Mouse (Mus musculus) G1E-ER4 (cell line): ENCODE measurements around the gene Pla2g12b. TPM values are rescaled to one million over a fixed set of nuclear protein-coding genes. Genes with fewer than 3 reads are reported as not detected.
"Not testable (repeated sequence)": the region's sequence is repeated elsewhere in the genome, so short reads cannot be mapped to it uniquely, and the experiment has no call there.

Experiments
- GATA1 ChIP-seq: IDR thresholded peaks from one replicate; pipeline ENCODE4 v1.8.0; 2012; ENCODE audit warnings: low read length, inconsistent platforms
- polyA plus RNA-seq: library from polyadenylated mRNA; stranded (reverse); fragments of >175 nt; gene quantifications from 2 replicates; pipeline ENCODE4 v1.2.3, GENCODE M21; 2012

Pla2g12b gene
- polyA plus RNA-seq, 1 experiment = not detected

DNA sequence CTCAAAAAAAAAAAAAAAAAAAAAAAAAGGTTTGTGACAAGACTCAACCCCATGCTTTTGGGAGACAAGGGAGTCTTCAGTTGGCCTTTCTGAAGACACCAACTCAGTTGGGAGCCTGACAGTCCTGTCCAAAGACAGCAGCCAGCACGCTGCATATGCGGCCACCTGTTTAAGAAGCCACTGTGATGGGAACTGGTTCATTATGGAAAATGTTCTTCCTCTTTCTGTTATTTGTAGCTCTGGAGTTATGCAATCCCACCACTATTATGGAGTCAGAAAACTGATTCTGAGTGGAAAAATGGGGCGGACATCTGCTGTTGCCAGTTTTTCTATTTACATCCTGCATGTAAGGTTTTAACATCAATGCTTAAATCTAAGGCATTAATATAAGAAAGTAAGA, 13.8 kb upstream of the Pla2g12b start:
- TF ChIP-seq GATA1 = no peak

DNA sequence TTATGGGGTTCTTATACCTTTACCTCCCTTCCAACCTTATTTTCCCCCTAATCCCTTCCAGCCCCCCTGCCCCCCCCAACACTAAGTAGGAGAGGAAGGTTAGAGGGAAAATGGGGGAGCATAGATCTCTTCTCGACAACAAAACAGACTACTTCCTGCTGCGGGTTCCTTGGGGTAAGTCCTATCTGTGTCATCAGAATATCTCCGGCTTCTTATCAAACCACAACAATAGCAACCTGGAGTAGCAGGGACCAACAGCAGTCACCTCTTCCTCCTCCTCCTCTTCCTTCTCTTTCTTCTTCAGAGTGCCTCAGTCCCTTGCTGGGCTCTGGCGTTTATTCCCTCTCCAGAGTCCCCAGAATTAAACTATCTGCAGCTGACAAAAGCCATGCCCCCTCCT, 11.6 kb upstream of the Pla2g12b start:
- peak; percentile 18 for TF ChIP-seq GATA1

DNA sequence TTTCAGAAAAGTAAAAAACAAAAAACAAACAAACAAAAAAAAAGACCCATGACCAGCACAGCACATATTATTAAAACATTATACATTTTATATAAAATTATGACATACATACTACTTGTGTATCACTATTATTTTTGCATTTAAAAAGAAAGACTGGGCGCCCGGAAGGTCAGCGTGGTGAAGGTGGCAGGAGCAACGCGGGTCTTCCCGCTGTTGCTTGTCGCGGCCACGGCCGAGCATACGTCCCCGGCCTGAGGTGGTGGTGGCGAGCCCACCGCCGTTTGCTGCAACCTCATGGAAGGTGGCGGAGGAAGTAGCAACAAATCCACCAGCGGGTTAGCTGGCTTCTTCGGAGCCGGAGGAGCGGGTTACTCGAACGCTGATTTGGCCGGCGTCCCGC, 8.0 kb upstream of the Pla2g12b start, which contains the start of gene Gm10273:
Gm10273 (plus strand) TSS at position 172 of the 400 bp plus-strand sequence.
- TF ChIP-seq GATA1 = not testable (repeated sequence)

DNA sequence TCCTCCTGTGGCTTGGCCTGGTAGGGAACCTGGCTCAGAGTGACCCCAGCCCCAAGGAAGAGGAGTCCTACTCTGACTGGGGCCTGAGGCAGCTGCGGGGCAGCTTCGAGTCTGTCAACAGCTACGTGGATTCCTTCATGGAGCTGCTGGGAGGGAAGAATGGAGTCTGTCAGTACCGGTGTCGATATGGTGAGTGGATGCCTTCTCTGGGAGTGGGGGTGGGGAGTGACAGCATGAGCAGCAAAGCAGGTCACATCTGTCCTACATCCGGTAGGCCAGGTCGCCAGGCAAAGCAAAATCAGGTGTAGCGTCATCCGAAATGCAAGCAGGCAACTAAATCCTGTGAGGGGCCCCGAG, 311 bp downstream of the Pla2g12b start:
- no peak for TF ChIP-seq GATA1

DNA sequence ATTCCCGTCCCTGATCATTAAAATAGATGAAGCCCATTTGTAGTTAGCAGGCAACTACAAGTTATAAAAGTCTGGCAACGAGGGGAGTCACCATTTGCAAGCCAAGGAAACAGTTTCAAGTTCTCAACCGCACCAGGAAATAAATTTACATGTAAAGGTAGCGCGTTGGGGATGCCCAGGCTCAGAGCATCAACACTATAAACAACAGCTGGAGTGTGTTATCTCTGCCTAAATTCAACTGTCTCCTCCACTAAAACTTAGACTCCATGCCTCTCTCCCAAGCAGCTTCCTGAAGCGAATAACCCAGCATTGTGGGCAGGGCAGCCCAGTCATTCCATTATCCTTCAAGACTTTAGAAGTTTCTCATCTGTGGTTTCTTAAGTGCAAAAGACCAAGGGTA, 5.0 kb downstream of the Pla2g12b start:
- TF ChIP-seq GATA1 = no peak

DNA sequence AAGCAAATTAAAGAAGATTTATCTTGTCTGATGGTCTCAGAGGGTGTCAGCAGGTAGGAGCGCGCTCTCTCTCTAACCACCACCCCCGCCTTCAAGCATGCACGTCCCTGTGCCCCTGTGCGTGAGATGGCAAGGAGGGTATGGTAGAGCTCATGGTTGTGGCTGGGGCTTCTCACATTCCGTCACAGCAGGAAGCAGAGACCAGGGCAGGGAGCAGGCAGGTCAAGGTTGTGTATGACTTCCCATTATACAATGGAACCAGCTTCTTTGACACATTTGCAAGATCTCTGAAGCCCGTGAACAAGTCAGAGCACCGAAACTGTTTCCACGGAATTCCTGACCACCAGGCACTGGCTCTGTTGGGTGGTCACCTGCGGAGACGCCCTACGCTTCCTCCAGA, 6.8 kb downstream of the Pla2g12b start:
- TF ChIP-seq GATA1 = no peak

DNA sequence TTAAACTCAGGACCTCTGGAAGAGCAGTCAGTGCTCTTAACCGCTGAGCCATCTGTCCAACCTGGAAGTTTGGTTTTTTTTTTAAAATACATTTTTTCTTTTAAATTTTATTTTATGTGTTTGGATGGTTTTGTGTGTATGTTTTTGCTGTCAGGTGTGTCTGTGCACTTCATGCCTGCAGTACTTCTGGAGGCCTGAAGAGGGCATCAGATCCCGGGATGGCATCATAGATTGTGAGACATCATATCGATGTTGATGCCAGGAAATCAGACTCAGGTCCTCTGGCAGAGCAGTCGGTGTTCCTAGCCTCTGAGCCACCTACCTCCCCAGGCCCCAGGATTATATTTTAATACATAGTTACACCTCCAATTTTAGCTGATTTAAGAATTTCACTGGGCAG, 10.3 kb downstream of the Pla2g12b start:
- TF ChIP-seq GATA1 = no peak

DNA sequence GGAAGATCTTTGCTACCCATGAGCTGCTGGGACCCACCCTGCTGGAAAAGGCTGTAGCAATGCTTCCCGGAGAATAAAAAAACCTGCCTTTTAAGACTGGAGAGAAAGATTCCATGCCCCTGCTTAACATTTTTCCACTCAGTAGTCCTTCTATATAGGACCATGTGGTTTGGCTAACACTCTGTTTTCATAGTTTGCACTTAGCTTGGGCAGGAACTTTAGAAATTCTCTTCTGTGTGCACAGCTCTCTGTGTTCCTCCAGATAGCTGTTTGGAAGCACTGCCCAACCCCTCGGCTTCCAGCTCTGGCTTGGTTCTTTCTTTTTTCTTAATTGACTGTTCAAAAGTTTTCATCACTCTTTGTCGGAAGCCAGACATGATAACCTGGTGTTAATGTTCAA, 13.2 kb downstream of the Pla2g12b start:
- TF ChIP-seq GATA1 = no peak

DNA sequence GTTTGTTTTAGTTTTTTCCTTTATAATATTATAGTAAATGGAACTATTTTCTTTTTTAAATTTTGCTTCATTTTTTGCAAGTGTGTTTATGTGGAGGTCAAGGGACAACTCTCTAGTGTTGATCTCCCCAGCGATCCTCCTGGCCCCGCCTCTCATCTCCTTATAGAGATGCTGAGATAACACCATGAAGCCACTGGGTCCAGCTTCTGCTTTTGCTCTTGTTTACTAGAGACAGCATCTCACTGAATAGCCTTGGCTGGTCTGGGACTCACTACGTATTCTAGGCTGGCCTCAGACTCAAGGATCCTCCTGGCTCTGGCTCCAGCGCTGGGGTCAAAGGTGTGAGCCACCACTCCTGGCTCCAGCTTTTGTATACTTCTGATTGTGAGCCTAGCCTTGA, 16.1 kb downstream of the Pla2g12b start:
- TF ChIP-seq GATA1 = no peak

DNA sequence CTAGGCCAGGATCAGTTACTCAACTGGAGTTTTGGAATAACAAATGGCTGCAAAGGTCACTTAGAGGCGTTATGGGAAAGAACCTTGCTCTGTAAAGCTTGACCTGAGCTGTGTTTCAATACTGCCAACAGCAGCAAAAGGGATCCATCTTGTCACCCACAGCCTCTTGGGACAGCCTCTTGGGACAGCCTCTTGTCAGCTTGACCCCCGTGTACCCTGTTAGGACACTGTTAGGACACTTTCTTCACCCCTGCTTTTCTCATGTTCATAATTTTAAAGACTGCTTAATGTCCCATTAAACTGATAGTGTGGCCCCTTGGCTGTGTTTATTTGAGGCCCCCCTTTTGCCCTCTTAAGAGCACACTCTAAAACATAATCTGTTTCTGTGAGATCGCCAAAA, 21.0 kb downstream of the Pla2g12b start:
- no peak for TF ChIP-seq GATA1

DNA sequence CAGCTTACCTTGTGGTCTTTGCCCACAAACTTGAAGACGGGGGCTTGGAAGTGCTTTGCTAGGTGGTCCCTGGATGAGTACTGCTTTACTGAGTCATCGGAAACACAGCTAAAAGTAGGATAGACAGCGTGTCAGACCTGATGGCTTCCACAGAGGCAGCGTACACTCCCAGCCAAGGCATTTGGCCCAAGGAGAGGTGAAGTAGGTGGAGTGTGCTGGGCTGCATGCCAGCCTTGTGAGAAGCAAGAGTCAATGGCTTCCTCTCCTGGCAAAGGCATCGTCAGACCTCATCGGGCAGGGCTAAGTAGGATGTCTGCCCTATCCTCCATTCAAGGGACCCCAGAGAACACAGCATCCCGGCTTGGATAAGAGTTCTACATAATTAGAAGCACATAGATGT, 21.9 kb downstream of the Pla2g12b start:
- no peak for TF ChIP-seq GATA1

DNA sequence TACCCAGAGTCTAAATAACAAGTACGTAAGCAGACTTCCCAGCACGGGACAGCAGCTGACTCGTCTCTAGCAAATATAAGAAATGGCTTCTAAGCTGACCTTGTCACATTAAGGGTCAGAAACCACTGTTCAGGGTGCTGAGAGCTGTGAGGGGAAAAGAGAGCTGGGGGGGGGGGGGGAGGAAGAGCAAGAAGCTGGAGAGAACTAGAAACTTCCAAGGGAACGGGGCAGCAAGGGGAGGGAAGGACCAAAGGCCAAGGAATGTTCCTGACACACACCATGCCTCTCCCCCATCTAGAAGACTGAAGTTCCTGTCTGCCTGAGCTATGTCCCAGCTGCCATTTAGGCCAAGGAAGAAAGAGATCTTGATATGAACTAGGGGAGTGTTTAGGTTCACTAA, 22.9 kb downstream of the Pla2g12b start:
- no peak for TF ChIP-seq GATA1

DNA sequence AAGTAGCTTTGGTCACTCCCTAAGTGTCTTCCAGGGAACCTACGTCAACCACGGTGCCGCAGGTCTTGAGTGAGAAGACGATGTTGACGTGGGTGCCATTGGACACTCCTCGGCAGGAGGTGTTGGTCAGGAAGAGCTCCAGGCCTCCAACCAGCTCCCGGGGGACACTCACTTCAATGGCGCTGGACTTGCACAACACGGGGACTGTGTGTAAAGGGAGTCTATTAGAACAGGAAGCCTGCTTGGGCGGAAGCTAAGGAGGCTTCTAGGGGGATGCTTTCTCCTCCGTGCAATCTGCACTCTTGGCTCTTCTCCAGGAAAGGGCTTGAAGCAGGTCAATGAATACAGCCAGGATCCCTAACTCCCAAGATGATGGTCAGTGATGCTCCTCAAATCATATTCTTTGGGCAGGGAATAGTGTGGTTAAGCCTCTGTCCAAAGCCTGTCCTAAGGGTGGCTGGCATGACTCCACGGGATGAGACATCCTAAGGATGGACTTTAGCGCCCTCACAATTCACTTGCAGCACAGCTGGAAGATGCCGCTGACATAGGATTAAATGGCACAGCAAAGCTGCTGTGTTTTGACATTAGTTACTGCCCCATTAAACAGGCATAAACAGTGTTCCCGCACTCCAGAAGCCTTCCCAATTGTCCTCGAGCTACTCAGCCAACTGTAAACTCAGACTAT, 26.1 kb downstream of the Pla2g12b start:
- TF ChIP-seq GATA1 = no peak

DNA sequence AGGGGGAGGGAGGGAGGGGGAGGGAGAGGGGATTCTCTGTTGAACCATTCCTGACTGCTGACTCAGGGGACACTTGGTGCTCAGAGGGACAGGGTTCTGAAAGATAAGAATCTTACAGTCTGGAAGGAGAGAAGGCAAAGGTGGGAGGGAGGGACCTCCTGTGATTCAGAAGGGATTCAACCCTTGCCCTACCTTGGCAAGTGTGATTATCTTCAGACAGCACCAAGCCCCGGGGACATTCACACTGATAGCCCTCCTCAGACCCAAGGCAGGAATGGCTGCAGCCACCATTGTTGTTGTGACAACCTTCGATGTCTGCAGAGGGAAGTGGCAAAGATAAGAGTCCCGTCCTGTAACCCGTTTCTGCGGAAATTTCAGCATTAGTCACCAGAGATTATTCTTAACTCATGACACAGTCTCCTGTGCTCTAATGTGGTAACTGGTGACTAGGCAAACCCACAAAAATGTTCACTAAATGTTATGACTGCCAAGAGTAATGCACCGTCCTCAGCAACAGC, 27.3 kb downstream of the Pla2g12b start:
- peak; percentile 30 for TF ChIP-seq GATA1

DNA sequence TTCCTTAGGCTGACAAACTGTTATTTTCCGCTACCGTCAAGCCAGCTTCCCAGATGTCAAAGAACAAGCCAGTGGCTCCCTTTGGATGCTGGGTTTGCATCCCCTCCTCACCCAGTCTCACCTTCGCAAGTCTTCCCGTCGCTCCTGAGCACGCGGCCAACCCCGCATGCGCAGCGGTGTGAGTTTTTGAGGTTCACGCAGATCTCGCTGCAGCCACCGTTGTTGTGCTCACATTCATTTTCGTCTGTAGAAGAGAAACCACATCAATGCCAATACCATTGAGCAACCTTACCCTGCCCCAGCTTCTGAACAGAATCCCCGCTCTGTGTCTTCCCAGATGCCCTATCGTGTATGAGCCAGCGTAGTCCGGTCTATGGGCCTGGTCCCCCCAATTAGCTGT, 32.3 kb downstream of the Pla2g12b start:
- no peak for TF ChIP-seq GATA1

DNA sequence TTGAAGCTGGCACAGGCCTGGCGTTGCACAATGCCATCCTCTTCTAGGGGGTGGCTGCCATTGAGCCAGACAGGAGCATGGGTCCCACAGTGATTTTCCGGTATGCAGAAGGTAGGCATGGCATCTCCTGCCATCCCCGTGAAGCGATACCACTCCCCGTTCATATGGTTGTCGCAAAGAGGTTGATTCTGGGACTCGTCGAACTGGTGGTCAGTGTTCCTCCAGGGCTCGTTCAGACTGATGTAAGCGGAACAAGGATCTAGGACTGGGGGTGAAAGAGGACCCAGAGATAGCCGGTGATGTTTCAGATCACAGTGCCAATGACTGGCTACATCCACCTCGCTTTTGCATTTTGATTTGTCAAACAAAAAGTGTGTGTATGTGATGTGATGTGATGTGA, 35.2 kb downstream of the Pla2g12b start:
- TF ChIP-seq GATA1 = no peak

DNA sequence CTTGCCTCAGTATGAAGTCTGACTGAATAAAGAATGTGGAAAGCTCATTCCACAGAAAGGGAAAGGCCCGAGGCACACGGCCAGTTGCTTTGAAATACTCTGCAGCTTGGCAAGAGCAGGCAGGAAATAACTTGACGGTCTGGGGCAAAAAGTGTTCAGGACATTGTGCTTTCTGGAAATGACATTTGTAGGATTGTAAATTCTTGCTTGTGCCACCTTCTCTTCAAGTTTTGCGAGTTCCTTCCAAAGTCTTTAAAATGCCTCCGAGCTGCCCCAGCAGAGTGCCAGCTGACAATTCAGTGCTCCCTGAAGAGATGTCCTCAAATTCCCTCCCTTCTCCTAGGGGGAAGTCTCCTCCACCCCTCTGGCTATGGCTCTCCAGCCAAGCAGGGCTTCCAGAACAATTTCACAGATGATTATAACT, 36.1 kb downstream of the Pla2g12b start:
- no peak for TF ChIP-seq GATA1

DNA sequence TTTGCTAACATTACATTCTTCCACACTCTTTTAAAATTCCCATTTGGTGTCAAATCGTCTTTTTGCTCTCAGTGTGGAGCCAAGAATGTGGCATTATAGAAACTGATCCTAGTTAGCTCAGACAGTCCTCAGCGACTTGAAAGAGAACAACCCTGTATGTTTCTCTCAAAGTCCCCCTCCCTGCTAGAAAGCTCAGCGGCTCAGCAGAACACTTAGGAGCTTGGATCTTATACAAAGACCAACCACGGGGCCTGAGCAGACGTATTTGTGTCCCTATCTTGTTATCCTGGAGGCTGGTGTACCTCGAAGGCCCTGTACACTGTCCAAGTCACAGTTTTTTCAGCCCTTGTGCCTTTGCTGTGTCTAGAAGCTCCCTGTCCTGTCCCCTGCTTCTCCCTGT, 36.7 kb downstream of the Pla2g12b start:
- no peak for TF ChIP-seq GATA1
